Mouse (Mus musculus) gastrocnemius, postnatal 4 days (tissue): ENCODE measurements at regions not wholly inside any gene's neighbourhood (a gene's known extent, or its start where the extent isn't known, plus 50 kb on each side); places are given as distances from the start of the nearest gene placed in this dataset.
A peak's percentile ranks its signal among the peaks of the same experiment; 100 is the strongest.
"Not testable (repeated sequence)": the region's sequence is repeated elsewhere in the genome, so short reads cannot be mapped to it uniquely, and the experiment has no call there.

Source experiments
- DNase-seq, 2 experiments: peaks; one replicate each; pipeline ENCODE4 v3.0.0; 2021 to 2022; ENCODE audit warnings: low spot score in 2 of 2, mixed read lengths in 2 of 2

- DNase-seq: peak in 1 of 2 experiments; percentile 19
These were observed 350.9 kb upstream of the Cdh5 start for GRCm38 (mm10) chr8:103750278-103751097.

- no peak for DNase-seq
These were observed 350.3 kb upstream of the Cdh5 start for GRCm38 (mm10) chr8:103751161-103751560.

GRCm38 (mm10) chr8:103763821-103764220, 337.6 kb upstream of the Cdh5 start:
- DNase-seq: no peak

- DNase-seq: no peak
These were observed 321.8 kb upstream of the Cdh5 start for GRCm38 (mm10) chr8:103779658-103780057.

GRCm38 (mm10) chr8:103788308-103788707, 313.1 kb upstream of the Cdh5 start:
- no peak for DNase-seq

- no peak for DNase-seq
These were observed 308.1 kb upstream of the Cdh5 start for GRCm38 (mm10) chr8:103793331-103793730.

- not testable (repeated sequence) for DNase-seq
These were observed 302.8 kb upstream of the Cdh5 start for GRCm38 (mm10) chr8:103798630-103799029.

- no peak for DNase-seq
These were observed 293.3 kb upstream of the Cdh5 start for GRCm38 (mm10) chr8:103808171-103808570.

GRCm38 (mm10) chr8:103808580-103808979, 292.8 kb upstream of the Cdh5 start:
- DNase-seq: no peak

- DNase-seq: no peak
These were observed 292.3 kb upstream of the Cdh5 start for GRCm38 (mm10) chr8:103809140-103809539.

GRCm38 (mm10) chr8:103813954-103814591, 287.4 kb upstream of the Cdh5 start:
- DNase-seq: peak in 1 of 2 experiments; percentile 24

GRCm38 (mm10) chr8:103816101-103816894, 285.1 kb upstream of the Cdh5 start:
- no peak for DNase-seq

- no peak for DNase-seq
These were observed 277.9 kb upstream of the Cdh5 start for GRCm38 (mm10) chr8:103823541-103823940.

GRCm38 (mm10) chr8:103824747-103825146, 276.7 kb upstream of the Cdh5 start:
- DNase-seq: no peak

GRCm38 (mm10) chr8:103825289-103825688, 276.1 kb upstream of the Cdh5 start:
- DNase-seq: peak; percentile 24 to 72

GRCm38 (mm10) chr8:103830416-103830815, 271.0 kb upstream of the Cdh5 start:
- DNase-seq: no peak

GRCm38 (mm10) chr8:103839990-103840389, 261.4 kb upstream of the Cdh5 start:
- no peak for DNase-seq

- no peak for DNase-seq
These were observed 255.5 kb upstream of the Cdh5 start for GRCm38 (mm10) chr8:103845964-103846363.

GRCm38 (mm10) chr8:103846382-103846976, 254.9 kb upstream of the Cdh5 start:
- no peak for DNase-seq

GRCm38 (mm10) chr8:103849785-103850184, 251.6 kb upstream of the Cdh5 start:
- DNase-seq: no peak

- no peak for DNase-seq
These were observed 250.1 kb upstream of the Cdh5 start for GRCm38 (mm10) chr8:103851286-103851685.
